Mouse (Mus musculus): ENCODE measurements around the gene Mef2c. TPM values are rescaled to one million over a fixed set of nuclear protein-coding genes. Genes with fewer than 3 reads are reported as not detected.

The Mef2c gene
- polyA plus RNA-seq, 1 experiment from 2014 or later, result 227 TPM

DNA sequence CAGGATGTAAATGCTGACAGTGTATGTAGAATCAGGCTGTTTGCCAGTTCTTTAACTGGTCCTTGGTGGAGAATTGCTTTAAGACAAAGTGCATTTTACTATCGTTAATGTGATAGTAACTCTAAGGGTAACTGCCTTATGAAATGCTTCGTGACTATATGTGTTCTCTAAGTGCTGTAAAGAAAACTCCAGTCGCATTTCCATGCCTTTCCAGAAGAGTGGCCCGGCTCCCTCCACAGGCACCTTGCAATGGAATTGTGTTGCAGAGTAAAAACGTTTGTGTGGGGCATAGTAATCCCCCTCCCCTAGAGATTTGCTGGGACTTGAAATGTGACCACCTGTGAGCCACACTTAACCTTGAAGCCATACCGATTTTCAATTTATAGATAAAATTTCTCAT is 22.2 kb downstream of the Mef2c start:
- 37% methylated on average over 6 of the region's 6 CpGs for WGBS
- Histone ChIP-seq H3K4me3 (peak overlapping the region; percentile 70), H3K9ac (replicated peaks) (peak overlapping the region; percentile 66), H3K36me3 (no peaks in the 10 kb centered on the region), H3K27me3 (no peaks in the 10 kb centered on the region), H3K4me2 (replicated peaks) (peak overlapping the region; percentile 68), H3K9me3 (no peaks in the 10 kb centered on the region), H3K27ac (replicated peaks) (peak overlapping the region; percentile 92), H3K4me1 (peaks cover 7% of the 10 kb centered on the region)
- ATAC-seq (replicated peaks), result no peak

DNA sequence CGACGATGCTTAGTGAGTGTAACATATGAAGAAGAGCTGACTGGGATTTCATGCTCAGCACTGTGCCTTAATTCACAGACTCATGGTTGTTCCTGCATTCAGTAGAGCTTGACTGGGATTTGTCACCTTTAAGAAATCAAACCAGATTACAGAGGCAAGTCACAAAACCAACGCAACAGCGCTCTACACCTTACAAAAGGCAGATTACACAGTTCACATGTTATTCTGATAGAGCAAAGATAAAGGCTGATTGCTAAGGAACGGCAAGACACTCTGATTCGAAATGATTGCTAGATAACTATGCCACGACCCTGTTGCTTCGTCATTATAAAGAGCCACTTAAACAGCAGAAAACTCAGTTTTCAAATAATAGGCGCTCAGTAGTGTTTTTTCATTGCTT is 24.1 kb downstream of the Mef2c start:
- Histone ChIP-seq H3K4me1 (peaks cover 6% of the 10 kb centered on the region), H3K36me3 (no peaks in the 10 kb centered on the region), H3K9me3 (no peaks in the 10 kb centered on the region), H3K4me3 (peak overlapping the region; percentile 32), H3K27ac (replicated peaks) (0 out of 2 replicates have a peak overlapping the region, but pooled peaks have one; percentile 1), H3K9ac (replicated peaks) (no peak overlapping the region), H3K27me3 (no peaks in the 10 kb centered on the region), H3K4me2 (replicated peaks) (peak overlapping the region; percentile 35)
- ATAC-seq (replicated peaks), result no peak
- 44% methylated on average over 9 of the region's 9 CpGs for WGBS

DNA sequence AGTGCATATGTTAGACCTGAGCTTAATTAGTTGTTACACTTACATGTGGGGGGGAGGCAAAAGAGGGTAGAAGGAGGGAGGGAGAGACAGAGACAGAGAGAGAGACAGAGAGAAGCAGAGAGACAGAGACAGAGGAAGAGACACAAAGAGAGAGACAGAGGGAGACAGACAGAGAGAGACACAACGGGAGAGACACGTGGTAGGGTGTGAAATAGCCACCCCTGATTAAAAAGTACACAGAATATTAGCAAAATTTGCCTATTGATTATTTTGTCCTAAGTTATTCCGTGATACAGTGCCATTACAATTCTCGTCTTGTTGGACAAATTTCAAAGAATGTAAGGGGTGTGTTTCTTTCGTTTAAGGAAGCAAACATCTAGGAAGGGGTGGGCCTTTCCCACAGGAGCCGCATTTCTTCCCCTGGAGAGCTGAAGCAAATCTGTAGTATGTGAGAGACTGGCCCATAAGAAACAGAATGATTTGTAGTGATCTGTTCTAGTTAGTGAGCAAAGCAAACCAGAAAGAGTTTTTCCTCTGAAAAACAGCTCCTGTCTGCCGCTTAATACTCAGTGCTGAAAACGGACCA is 26.0 kb downstream of the Mef2c start:
- peak overlapping the region; percentile 10 for H3K4me2 ChIP-seq (replicated peaks)
- no peaks in the 10 kb centered on the region for H3K36me3 ChIP-seq

DNA sequence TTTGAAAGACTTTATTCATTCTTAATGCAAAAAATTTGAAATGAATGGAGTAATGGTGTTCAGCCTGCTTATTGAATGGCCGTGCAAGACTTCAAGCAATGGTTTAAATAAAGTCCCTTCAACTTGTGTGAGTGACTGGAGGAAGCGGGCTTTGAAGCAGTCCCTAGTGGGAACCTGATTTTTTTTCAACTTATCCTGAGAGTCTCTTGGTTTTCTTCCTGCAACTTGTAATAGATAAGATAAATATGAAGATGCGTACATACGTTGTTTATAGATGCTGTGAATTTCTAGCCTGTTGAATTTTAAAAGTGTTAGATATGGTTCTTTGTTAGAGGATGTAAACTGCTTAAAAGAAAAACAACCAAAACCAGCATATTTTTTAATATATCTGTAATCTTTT is 27.1 kb downstream of the Mef2c start:
- WGBS, result 75% methylated on average over 4 of the region's 4 CpGs
- H3K4me2 ChIP-seq (replicated peaks), result no peak overlapping the region; the same call in 1 of the 2 replicates
- H3K4me1 ChIP-seq, result peaks cover 4% of the 10 kb centered on the region; the same call in 1 of the 2 replicates
- no peaks in the 10 kb centered on the region for H3K27me3 ChIP-seq
- no peak overlapping the region for H3K27ac ChIP-seq (replicated peaks)
- no peaks in the 10 kb centered on the region for H3K9me3 ChIP-seq
- H3K36me3 ChIP-seq, result no peaks in the 10 kb centered on the region
- no peak overlapping the region for H3K9ac ChIP-seq (replicated peaks)
- ATAC-seq (replicated peaks), result no peak
- H3K4me3 ChIP-seq, result no peak overlapping the region

More for the DNA sequence above, 26.0 kb downstream of the Mef2c start:
- 71% methylated on average over 8 of the region's 8 CpGs for WGBS
- no peaks in the 10 kb centered on the region for H3K27me3 ChIP-seq
- no peak overlapping the region for H3K9ac ChIP-seq (replicated peaks)
- H3K4me1 ChIP-seq, result peaks cover 4% of the 10 kb centered on the region; the same call in 1 of the 2 replicates
- no peak overlapping the region for H3K27ac ChIP-seq (replicated peaks)
- H3K9me3 ChIP-seq, result no peaks in the 10 kb centered on the region
- peak overlapping the region; percentile 3; the same call in 1 of the 2 replicates for H3K4me3 ChIP-seq
- no peak for ATAC-seq (replicated peaks)

DNA sequence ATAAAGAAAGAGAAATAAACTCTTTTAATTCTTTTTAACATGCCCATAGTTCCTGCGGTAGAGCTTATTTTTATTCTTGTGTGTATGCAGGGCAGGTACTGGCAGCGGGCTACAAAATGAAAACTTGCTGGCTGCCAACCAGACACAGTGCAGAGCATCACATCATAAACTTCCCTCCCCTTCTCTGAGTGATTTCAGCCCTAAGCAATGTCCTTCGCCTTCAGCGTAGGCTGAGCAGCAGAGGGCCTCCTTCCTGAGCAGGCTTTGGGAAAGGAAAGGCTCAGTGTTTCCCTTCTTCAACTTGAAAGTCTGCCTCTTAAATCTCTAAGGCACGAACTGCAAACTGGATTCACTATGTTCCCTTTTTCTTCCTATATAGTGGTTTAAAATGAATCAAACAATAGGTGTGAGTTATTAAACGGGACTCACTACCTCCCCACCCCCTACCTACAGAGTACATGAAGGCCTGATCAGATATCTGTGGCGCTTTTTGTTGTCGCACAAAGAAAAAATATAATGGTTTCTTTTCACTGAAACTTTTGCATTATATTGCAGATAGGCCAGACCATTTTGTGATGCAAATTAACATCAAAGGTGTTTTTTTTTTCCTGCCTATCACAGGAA is 28.2 kb downstream of the Mef2c start:
- WGBS, result 46% methylated on average over 8 of the region's 8 CpGs
- peak overlapping the region; percentile 5; the same call in 1 of the 2 replicates for H3K4me2 ChIP-seq (replicated peaks)
- H3K9ac ChIP-seq (replicated peaks), result no peak overlapping the region
- H3K27ac ChIP-seq (replicated peaks), result no peak overlapping the region; the same call in 1 of the 2 replicates
- no peak for ATAC-seq (replicated peaks)
- H3K4me1 ChIP-seq, result peaks cover 4% of the 10 kb centered on the region; the same call in 1 of the 2 replicates
- H3K27me3 ChIP-seq, result no peaks in the 10 kb centered on the region
- no peaks in the 10 kb centered on the region for H3K36me3 ChIP-seq
- H3K9me3 ChIP-seq, result no peaks in the 10 kb centered on the region
- no peak overlapping the region for H3K4me3 ChIP-seq

DNA sequence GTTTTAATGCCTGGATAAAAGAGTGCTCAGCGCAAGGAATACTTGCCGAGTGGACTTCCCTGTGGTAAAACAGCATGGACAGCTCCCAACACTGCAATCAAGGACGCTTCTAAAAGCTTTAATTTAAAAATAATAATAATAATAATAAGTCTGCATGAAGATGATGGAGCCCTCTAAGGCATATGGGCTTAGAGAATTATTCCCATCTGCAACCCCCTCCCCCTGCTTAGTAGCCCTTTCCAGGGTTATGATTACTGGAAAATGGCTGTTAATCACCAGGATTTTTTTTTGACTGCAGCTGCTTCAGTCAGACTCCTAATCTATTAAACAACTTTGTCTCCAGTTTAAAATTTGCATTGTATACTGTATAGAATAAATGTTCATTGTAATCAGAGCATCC is 32.5 kb downstream of the Mef2c start:
- ATAC-seq (replicated peaks), result peak; percentile 55

DNA sequence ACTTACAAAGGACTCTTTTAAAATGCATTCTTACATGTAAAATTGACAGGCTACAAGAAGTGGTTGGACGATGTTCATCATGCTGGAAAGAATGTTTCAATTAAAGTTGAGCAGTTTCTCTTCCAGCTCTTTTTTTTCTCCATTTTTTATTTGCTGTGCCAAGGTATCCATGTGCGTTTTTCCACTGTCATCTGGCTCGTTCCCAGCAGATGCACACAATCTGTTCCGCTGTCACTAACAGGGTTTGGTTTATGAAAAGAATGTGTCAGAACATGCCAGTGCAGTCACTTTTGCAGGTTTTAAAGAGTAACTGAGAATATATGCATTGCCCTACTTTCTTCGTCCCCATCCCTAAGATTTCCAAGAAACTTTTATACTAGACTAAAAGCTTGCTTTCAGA is 33.3 kb downstream of the Mef2c start:
- no peaks in the 10 kb centered on the region for H3K27me3 ChIP-seq
- peak overlapping the region; percentile 50 for H3K27ac ChIP-seq (replicated peaks)
- no peak overlapping the region for H3K4me3 ChIP-seq
- H3K36me3 ChIP-seq, result no peaks in the 10 kb centered on the region
- no peak overlapping the region for H3K4me2 ChIP-seq (replicated peaks)
- no peak overlapping the region for H3K9ac ChIP-seq (replicated peaks)
- peak; percentile 85 for ATAC-seq (replicated peaks)
- no peaks in the 10 kb centered on the region for H3K9me3 ChIP-seq
- WGBS, result 37% methylated on average over 5 of the region's 5 CpGs
- no peaks in the 10 kb centered on the region; the same call in 1 of the 2 replicates for H3K4me1 ChIP-seq

More for the DNA sequence above, 32.5 kb downstream of the Mef2c start:
- peaks cover 4% of the 10 kb centered on the region; the same call in 1 of the 2 replicates for H3K4me1 ChIP-seq
- 79% methylated on average over 3 of the region's 3 CpGs for WGBS
- no peak overlapping the region for H3K4me3 ChIP-seq
- H3K27ac ChIP-seq (replicated peaks), result peak overlapping the region; percentile 50
- no peaks in the 10 kb centered on the region for H3K9me3 ChIP-seq
- H3K9ac ChIP-seq (replicated peaks), result no peak overlapping the region
- no peaks in the 10 kb centered on the region for H3K36me3 ChIP-seq
- no peaks in the 10 kb centered on the region for H3K27me3 ChIP-seq
- H3K4me2 ChIP-seq (replicated peaks), result no peak overlapping the region

DNA sequence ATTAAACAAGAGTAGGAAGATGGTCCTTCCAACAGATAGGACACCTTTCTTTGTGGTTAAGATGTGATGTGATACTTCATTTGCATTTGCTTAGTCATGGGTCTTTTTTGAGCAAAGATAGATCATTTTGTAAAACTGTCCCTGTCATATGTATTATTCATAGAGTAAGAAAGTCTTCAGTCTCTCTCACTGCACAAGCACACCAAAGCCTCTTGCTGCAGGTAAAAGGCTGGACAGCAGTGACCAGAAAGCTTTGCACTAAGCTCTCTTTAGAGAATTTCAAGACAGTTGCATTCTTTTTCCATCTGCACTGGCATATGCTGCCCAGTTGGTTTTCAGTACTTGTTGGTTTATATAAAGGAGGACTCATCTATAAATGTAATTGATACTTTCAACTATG is 36.1 kb downstream of the Mef2c start:
- Histone ChIP-seq H3K36me3 (no peaks in the 10 kb centered on the region), H3K9ac (replicated peaks) (no peak overlapping the region), H3K27ac (replicated peaks) (no peak overlapping the region), H3K4me1 (no peaks in the 10 kb centered on the region; the same call in 1 of the 2 replicates), H3K27me3 (no peaks in the 10 kb centered on the region), H3K4me2 (replicated peaks) (no peak overlapping the region), H3K9me3 (no peaks in the 10 kb centered on the region), H3K4me3 (no peak overlapping the region)
- ATAC-seq (replicated peaks), result no peak

DNA sequence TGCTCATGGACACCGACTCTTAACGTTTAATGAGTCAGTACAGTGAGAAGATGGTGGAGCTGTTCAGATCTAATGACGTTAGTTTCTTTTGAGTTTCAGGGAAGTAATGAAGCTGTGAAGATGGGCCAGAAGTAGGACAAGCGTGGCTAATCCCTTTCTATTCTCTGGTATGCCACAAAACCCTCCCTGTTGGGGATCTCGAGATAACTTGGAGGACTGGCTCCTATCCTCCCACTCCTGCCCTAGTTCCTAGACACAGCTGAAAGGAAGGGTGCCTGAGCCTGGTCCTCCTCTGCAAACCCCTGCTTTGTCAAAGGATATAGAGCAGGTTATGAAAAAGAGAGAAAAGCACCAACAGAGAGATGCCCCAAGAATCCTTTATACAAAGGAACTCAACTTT is 38.8 kb downstream of the Mef2c start:
- Histone ChIP-seq H3K4me2 (replicated peaks) (no peak overlapping the region), H3K27me3 (no peaks in the 10 kb centered on the region), H3K36me3 (no peaks in the 10 kb centered on the region)

DNA sequence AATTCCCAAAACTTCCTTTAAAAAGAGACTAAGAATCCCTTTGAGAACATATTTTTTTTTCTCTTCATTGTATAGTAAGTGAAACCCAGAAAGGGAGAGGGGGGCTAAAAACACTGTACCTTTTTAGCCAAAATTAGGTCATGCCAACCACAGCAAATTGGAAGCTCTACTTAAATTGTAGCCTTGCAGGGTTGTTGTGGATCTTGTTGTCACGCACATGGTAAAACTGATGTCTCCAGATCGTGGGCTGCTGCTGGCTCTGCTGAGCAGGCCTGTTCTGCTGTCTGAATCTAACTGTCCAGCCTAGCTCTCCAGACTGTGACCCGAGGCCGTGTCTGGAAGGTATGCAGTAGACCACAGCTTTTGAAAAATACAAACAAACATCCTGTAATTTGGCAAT is 40.9 kb downstream of the Mef2c start:
- Histone ChIP-seq H3K36me3 (no peaks in the 10 kb centered on the region), H3K9ac (replicated peaks) (no peak overlapping the region), H3K27ac (replicated peaks) (no peak overlapping the region), H3K4me2 (replicated peaks) (no peak overlapping the region), H3K4me3 (no peak overlapping the region), H3K4me1 (no peaks in the 10 kb centered on the region), H3K9me3 (no peaks in the 10 kb centered on the region), H3K27me3 (no peaks in the 10 kb centered on the region)
- 84% methylated on average over 4 of the region's 4 CpGs for WGBS
- ATAC-seq (replicated peaks), result no peak

More for the DNA sequence above, 38.8 kb downstream of the Mef2c start:
- H3K9ac ChIP-seq (replicated peaks), result no peak overlapping the region
- 49% methylated on average over 5 of the region's 5 CpGs for WGBS
- H3K27ac ChIP-seq (replicated peaks), result no peak overlapping the region
- H3K9me3 ChIP-seq, result no peaks in the 10 kb centered on the region
- no peak for ATAC-seq (replicated peaks)
- no peak overlapping the region for H3K4me3 ChIP-seq
- H3K4me1 ChIP-seq, result no peaks in the 10 kb centered on the region

DNA sequence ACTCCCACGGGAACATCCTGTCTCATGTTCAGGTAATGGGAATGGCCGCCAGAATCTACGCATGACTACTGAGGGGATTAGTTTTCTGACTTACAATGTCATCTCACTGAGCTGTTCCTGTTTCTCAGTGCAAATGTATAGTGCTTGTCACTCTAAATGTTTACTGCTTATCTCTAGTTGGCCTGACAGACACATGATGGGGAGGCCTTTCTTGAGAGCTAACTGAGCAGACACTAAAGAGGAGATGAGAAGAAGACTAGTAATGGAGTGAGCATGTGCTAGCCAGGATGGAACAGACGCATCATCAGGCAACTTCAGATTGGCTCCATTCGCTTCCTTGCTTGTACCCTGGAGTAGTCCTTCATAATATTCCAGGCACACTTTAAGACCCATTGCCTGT is 43.0 kb downstream of the Mef2c start:
- H3K27ac ChIP-seq (replicated peaks), result no peak overlapping the region
- H3K4me3 ChIP-seq, result no peak overlapping the region
- no peaks in the 10 kb centered on the region for H3K36me3 ChIP-seq
- no peaks in the 10 kb centered on the region for H3K9me3 ChIP-seq
- no peak overlapping the region for H3K4me2 ChIP-seq (replicated peaks)
- no peaks in the 10 kb centered on the region for H3K27me3 ChIP-seq
- H3K9ac ChIP-seq (replicated peaks), result no peak overlapping the region
- no peak for ATAC-seq (replicated peaks)
- no peaks in the 10 kb centered on the region for H3K4me1 ChIP-seq
- 97% methylated on average over 5 of the region's 5 CpGs for WGBS

DNA sequence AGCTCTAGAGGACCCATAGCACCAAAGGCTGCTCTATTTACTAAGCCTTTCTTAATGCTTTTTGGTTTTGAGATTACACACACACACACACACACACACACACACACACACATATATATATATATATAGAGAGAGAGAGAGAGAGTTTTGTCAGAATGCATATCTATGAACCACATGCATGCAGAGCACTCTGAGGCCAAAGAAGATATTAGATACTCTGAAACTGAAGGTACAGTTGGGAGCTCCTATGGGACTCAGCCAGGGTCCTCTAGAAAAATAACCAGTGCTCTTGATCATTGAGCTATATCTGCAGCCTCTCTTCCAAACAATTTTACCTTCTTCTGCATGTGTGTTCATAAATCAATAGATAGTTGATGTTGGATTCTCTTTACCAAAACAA is 47.4 kb downstream of the Mef2c start:
- Histone ChIP-seq H3K27me3 (no peaks in the 10 kb centered on the region), H3K4me2 (replicated peaks) (no peak overlapping the region), H3K9ac (replicated peaks) (no peak overlapping the region), H3K4me3 (no peak overlapping the region), H3K9me3 (no peaks in the 10 kb centered on the region), H3K36me3 (no peaks in the 10 kb centered on the region), H3K4me1 (no peaks in the 10 kb centered on the region), H3K27ac (replicated peaks) (no peak overlapping the region)
- no peak for ATAC-seq (replicated peaks)

DNA sequence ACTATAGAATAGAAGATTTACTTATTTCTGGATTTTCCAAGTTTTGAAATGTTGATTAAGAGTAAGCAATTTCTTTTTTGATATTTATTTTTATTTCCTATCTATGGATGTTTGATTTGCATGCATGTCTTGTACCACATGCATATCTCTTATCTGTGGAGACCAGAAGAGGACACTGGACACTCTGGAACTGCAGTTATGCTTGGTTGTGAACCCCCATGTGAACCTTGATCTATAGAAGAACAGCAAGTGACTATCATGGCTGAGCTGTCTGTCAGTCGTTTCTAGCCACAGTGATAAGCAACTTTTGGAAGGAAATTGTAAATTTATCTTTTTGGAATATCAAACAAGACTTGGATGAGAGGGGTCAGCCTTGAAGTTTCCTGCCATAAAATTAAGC is 48.2 kb downstream of the Mef2c start:
- Histone ChIP-seq H3K9ac (replicated peaks) (no peak overlapping the region), H3K4me3 (no peak overlapping the region), H3K4me2 (replicated peaks) (no peak overlapping the region), H3K27ac (replicated peaks) (no peak overlapping the region), H3K27me3 (no peaks in the 10 kb centered on the region), H3K4me1 (no peaks in the 10 kb centered on the region), H3K36me3 (no peaks in the 10 kb centered on the region), H3K9me3 (no peaks in the 10 kb centered on the region)
- WGBS, result 74% methylated on average over 1 of the region's 1 CpGs
- no peak for ATAC-seq (replicated peaks)
